Mouse (Mus musculus) embryonic fibroblast, embryonic 13.5 days (primary cell): Measurements from ENCODE around the gene Dnttip2.

ENCODE experiments used
- CTCF ChIP-seq: IDR thresholded peaks from 2 replicates; pipeline ENCODE4 v1.5.1; 2011; ENCODE audit warnings: mild to moderate bottlenecking, control low read depth, low read length, moderate library complexity, borderline replicate concordance; ENCODE audit not compliant: insufficient read depth
- POLR2A ChIP-seq: IDR thresholded peaks from 2 replicates; pipeline ENCODE4 v1.6.1; 2011; ENCODE audit warnings: low read depth, mild to moderate bottlenecking, control low read depth, low read length, moderate library complexity

GRCm38 (mm10) chr3:122333493-122333892 lies 59.3 kb downstream of the Dnttip2 start:
- no peak for TF ChIP-seq POLR2A
- no peak for TF ChIP-seq CTCF
